Mouse (Mus musculus): Measurements from ENCODE around the gene Xlr5c. TPM values are rescaled to one million over a fixed set of nuclear protein-coding genes. Genes with fewer than 3 reads are reported as not detected.
A peak's percentile ranks its signal among the peaks of the same experiment; 100 is the strongest.
"Not testable (repeated sequence)": the region's sequence is repeated elsewhere in the genome, so short reads cannot be mapped to it uniquely, and the experiment has no call there.

Xlr5c gene
- not detected for total RNA-seq (2021)
- long read RNA-seq, experiment 1, result 0 reads
- long read RNA-seq, experiment 2, result 0 reads

DNA sequence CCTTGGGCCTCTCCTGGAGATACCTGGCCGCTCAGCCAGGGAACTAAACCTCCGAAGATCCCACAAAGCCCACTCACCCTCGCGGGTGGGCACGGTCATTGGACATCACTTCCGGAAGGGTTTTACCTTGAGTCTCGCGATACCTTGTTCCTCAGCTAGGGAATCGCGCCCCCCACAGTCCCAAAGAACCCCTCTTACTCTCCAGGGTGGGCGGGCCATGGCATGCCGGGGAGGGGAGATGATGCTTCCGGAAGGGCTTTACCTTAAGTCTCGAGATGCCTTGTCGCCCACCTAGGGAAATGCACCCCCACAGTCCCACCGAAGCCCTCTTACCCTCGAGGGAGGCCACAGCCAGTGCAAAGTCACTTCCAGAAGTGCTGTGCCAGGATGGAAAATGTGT lies at the start of gene Xlr5c, which contains the start of gene Xlr5a:
Xlr5c (minus strand) TSS at position 101 of the 400 bp plus-strand sequence.
Xlr5a (minus strand) TSS at position 101 of the 400 bp plus-strand sequence.
- not testable (repeated sequence) for DNase-seq (ENCODE audit: low spot score in 2 of 2)

- peak; percentile 38 to 59 for DNase-seq (ENCODE audit: low spot score in 2 of 2)
These were observed 49.7 kb upstream of the Xlr5c start, which contains the start of gene Zfp275 for GRCm38 (mm10) chrX:73342483-73342895. Gene Zfp275 (plus strand): TSS chrX:73342621.

DNA sequence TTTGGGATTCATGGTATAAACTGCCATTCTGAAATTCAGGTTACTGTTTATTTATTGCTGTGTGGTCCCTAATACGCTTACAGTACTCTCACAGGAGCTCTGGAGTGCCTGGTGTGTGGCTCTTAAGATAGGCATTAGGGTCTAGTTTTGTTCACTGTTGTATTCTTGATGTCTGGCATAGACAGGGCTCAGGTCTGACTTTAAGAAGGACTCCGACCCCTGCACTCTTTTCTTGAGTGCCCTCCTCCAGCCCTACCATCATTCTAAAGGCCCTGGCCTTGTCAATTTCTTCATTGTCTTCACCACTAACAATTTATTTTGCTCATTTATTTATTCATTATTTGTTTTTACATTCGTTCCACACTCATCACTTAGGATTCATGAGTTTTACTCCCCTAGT lies 49.3 kb upstream of the Xlr5c start:
- no peak for DNase-seq (ENCODE audit: low spot score in 2 of 2)

- DNase-seq (ENCODE audit: low spot score in 2 of 2), result no peak
These were observed 48.7 kb upstream of the Xlr5c start for GRCm38 (mm10) chrX:73341473-73341872.

- DNase-seq (ENCODE audit: low spot score in 2 of 2), result no peak
These were observed 44.0 kb upstream of the Xlr5c start, which contains the start of gene Gm45015 for GRCm38 (mm10) chrX:73336740-73337139. Gene Gm45015 (minus strand): TSS chrX:73336840.

DNA sequence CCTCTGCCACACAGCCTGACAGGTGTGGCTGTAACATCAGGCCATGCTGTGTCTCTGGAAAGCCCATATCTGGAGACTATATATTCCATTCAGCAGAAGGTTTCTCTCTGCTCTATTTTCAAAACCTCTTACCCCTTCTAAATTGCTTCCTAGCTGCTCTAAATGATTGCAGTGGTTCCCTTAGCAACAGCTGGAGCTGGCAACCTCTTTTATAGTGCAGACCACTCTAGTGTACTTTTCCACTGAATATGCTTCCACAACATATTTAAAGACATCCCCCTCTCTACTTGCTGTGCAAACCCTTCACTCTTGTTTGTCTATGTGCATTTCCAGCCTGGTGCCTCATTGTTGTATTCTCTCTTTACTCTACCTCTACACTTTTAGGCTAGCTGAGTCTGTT lies 40.8 kb upstream of the Xlr5c start:
- no peak for DNase-seq (ENCODE audit: low spot score in 2 of 2)

- no peak for DNase-seq (ENCODE audit: low spot score in 2 of 2)
These were observed 34.4 kb upstream of the Xlr5c start for GRCm38 (mm10) chrX:73327215-73327614.

- DNase-seq (ENCODE audit: low spot score in 2 of 2), result no peak
These were observed 28.3 kb upstream of the Xlr5c start for GRCm38 (mm10) chrX:73321029-73321428.

DNA sequence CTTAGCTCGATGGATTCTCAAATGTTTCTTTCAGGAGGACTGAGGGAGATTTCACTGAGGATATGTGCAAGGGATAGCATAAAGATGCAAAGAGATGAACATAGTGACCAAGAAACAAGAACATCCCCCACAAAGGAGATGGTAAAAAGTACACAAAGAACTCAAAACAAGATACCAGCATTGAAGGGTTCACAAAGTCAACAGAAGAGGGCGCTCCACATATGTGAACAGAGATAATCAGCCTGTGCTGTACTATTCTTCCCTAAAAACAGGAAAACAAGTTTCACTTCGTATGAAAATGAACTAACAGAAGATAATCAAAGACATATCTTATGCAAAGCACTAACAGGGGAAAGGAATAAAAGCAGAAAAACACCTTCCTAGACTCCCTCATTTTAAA lies 19.7 kb upstream of the Xlr5c start:
- no peak for DNase-seq (ENCODE audit: low spot score in 2 of 2)

- not testable (repeated sequence) for DNase-seq (ENCODE audit: low spot score in 2 of 2)
These were observed 3.0 kb upstream of the Xlr5c start for GRCm38 (mm10) chrX:73295745-73296144.

GRCm38 (mm10) chrX:73265270-73265669 lies 27.5 kb downstream of the Xlr5c start, which contains the start of gene Xlr3c:
Gene Xlr3c (minus strand): TSS chrX:73265390.
- not testable (repeated sequence) for DNase-seq (ENCODE audit: low spot score in 2 of 2)

DNA sequence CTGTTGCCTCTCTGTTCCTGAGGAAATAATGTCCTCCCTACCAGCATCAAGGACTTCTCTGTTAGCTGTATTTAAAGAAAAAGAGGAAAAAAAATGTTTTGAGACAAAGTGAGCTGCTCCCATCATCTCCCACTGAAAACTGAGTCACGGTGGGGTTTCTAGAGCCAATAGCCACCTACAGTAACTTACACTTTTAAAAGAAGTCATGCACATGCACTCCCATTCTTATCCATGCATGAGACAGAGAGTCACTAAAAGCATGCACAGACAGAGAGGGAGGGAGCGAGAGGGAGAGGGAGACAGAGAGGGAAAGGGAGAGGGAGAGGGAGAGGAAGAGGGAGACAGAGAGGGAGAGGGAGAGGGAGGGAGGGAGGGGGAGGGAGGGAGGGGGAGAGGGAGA lies 30.3 kb downstream of the Xlr5c start:
- DNase-seq (ENCODE audit: low spot score in 2 of 2), result not testable (repeated sequence)

- not testable (repeated sequence) for DNase-seq (ENCODE audit: low spot score in 2 of 2)
These were observed 49.9 kb downstream of the Xlr5c start, which contains the start of gene Xlr4c for GRCm38 (mm10) chrX:73242821-73243325. Gene Xlr4c (minus strand): TSS chrX:73243130.

Other genes starting within 250 kb of the Xlr5c start
- gene Pnma3, start 228.2 kb downstream of the Xlr5c start, total RNA-seq (2021), result 1 to 10 TPM; 1.5 to 1.6 TPM
- gene Xlr4a, start 210.5 kb downstream of the Xlr5c start, total RNA-seq (2021), result 1 to 10 TPM in 1 of 2 experiments, not detected in 1; 1.3 TPM
- gene Xlr3a, start 195.9 kb downstream of the Xlr5c start, total RNA-seq (2021), result 1 to 10 TPM; 1.5 to 2.5 TPM
- gene Gm14685, start 175.9 kb downstream of the Xlr5c start, total RNA-seq (2021), result under 1 TPM; 0.22 to 0.65 TPM
- gene Xlr5b, start 144.2 kb downstream of the Xlr5c start, total RNA-seq (2021), result under 1 TPM in 1 of 2 experiments, not detected in 1; 0.31 TPM
- not detected for gene DXBay18, start 143.5 kb downstream of the Xlr5c start, total RNA-seq (2021)
- not detected for gene Spin2d, start 116.0 kb downstream of the Xlr5c start, total RNA-seq (2021)
- gene Xlr3b, start 100.8 kb downstream of the Xlr5c start, total RNA-seq (2021), result 10 to 100 TPM in 1 of 2 experiments, 1 to 10 TPM in 1; 4.5 to 14.5 TPM
- gene Xlr4b, start 78.6 kb downstream of the Xlr5c start, total RNA-seq (2021), result 1 to 10 TPM in 1 of 2 experiments, under 1 TPM in 1; 0.53 to 1.7 TPM
- gene F8a, start 64.7 kb downstream of the Xlr5c start, total RNA-seq (2021), result 1 to 10 TPM; 9.0 to 9.8 TPM
- gene Xlr4c, start 49.8 kb downstream of the Xlr5c start, total RNA-seq (2021), result not detected
- under 1 TPM in 1 of 2 experiments, not detected in 1; 0.20 TPM for gene Xlr3c, start 27.6 kb downstream of the Xlr5c start, total RNA-seq (2021)
- not detected for gene Xlr5a, start within 50 bp of the Xlr5c start, total RNA-seq (2021)
- not detected for gene Gm45015, start 43.9 kb upstream of the Xlr5c start, total RNA-seq (2021)
- gene Zfp275, start 49.6 kb upstream of the Xlr5c start, total RNA-seq (2021), result 10 to 100 TPM; 26.6 to 28.8 TPM
- gene Gm18336, start 105.8 kb upstream of the Xlr5c start, total RNA-seq (2021), result not detected
- under 1 TPM; 0.25 to 0.31 TPM for gene Zfp92, start 118.1 kb upstream of the Xlr5c start, total RNA-seq (2021)
- not detected for gene Trex2, start 142.4 kb upstream of the Xlr5c start, total RNA-seq (2021)
- 10 to 100 TPM; 45.4 to 52.8 TPM for gene Haus7, start 166.1 kb upstream of the Xlr5c start, total RNA-seq (2021)
- gene Bgn, start 190.6 kb upstream of the Xlr5c start, total RNA-seq (2021), result 100 to 1,000 TPM; 245 to 273 TPM
- 10 to 100 TPM; 20.3 to 22.6 TPM for gene Atp2b3, start 210.1 kb upstream of the Xlr5c start, total RNA-seq (2021)